Mouse (Mus musculus) lung, embryonic 14.5 days (tissue): ENCODE data around the gene Gipc2. TPM values are rescaled to one million over a fixed set of nuclear protein-coding genes. Genes with fewer than 3 reads are reported as not detected.
A peak's percentile ranks its signal among the peaks of the same experiment; 100 is the strongest.

Experiments used
- ATAC-seq: fragments of 200-750 bp; cut with Nextera tagmentation; 2 replicates; pipeline ENCODE4 v1.8.0; 2017; ENCODE audit warnings: mild to moderate bottlenecking, moderate TSS enrichment, moderate library complexity; ENCODE audit not compliant: insufficient read depth
- DNase-seq: peaks from one replicate; pipeline ENCODE4 v3.0.0-alpha.2; 2015
- H3K27ac ChIP-seq: fragments of 300-500 bp; sonication (generic); 2 replicates; pipeline ENCODE4 v1.5.1; 2014; ENCODE audit warnings: low read depth, mild to moderate bottlenecking, moderate library complexity
- H3K27me3 ChIP-seq: fragments of 300-500 bp; sonication (generic); 2 replicates; pipeline ENCODE4 v1.6.1; 2014; ENCODE audit warnings: low read length, control low read depth; ENCODE audit not compliant: insufficient read depth
- H3K36me3 ChIP-seq: fragments of 300-500 bp; sonication (generic); 2 replicates; pipeline ENCODE4 v1.6.1; 2014; ENCODE audit warnings: control low read depth; ENCODE audit not compliant: insufficient read depth
- H3K4me1 ChIP-seq: fragments of 300-500 bp; sonication (generic); 2 replicates; pipeline ENCODE4 v1.6.1; 2014; ENCODE audit warnings: antibody characterized with exemption, control low read depth; ENCODE audit not compliant: insufficient read depth
- H3K4me2 ChIP-seq: fragments of 300-500 bp; sonication (generic); 2 replicates; pipeline ENCODE4 v1.6.1; 2014; ENCODE audit warnings: mild to moderate bottlenecking
- H3K4me3 ChIP-seq: fragments of 300-500 bp; sonication (generic); 2 replicates; pipeline ENCODE4 v1.5.1; 2014; ENCODE audit warnings: low read depth, low read length
- H3K9ac ChIP-seq: fragments of 300-500 bp; sonication (generic); 2 replicates; pipeline ENCODE4 v1.6.1; 2014
- H3K9me3 ChIP-seq: fragments of 300-500 bp; sonication (generic); 2 replicates; pipeline ENCODE4 v1.6.1; 2016; ENCODE audit warnings: low read depth, low read length, control low read depth
- CTCF ChIP-seq: IDR thresholded peaks from 2 replicates; pipeline ENCODE4 v1.5.1; 2016; ENCODE audit warnings: antibody characterized with exemption, low read depth
- WGBS: fragments of 180-500 bp; shearing (Covaris S2); extraction: QIAGEN DNeasy Blood & Tissue Kit; methylation state at CpG from one replicate; pipeline ENCODE4 v1.1.7; 2014; 5-methylcytosine and 5-hydroxymethylcytosine counted together
- polyA plus RNA-seq: library from polyadenylated mRNA; unstranded; fragments of >200 nt; fragmentation: Nextera tagmentation; extraction: Ambion mirVana; gene quantifications from 2 replicates; pipeline ENCODE4 v1.2.1, GENCODE M21; 2014

Gipc2 gene
- polyA plus RNA-seq, 1 experiment from 2014 or later, result 6.8 TPM

- no peak for TF ChIP-seq CTCF
- no peaks in the 10 kb centered on the region for H3K9me3 ChIP-seq
- no peaks in the 10 kb centered on the region for H3K27me3 ChIP-seq
- H3K4me3 ChIP-seq, result no peak overlapping the region
- H3K4me2 ChIP-seq, result no peak overlapping the region
- no peak overlapping the region for H3K27ac ChIP-seq
- ATAC-seq (no peak), DNase-seq (no peak)
- 65% methylated on average over 7 of the region's 7 CpGs for WGBS
- no peaks in the 10 kb centered on the region for H3K36me3 ChIP-seq
- H3K9ac ChIP-seq, result no peak overlapping the region
- H3K4me1 ChIP-seq, result peaks cover 6% of the 10 kb centered on the region
Measured at GRCm38 (mm10) chr3:152127144-152127543, 38.9 kb downstream of the Gipc2 start.

DNA sequence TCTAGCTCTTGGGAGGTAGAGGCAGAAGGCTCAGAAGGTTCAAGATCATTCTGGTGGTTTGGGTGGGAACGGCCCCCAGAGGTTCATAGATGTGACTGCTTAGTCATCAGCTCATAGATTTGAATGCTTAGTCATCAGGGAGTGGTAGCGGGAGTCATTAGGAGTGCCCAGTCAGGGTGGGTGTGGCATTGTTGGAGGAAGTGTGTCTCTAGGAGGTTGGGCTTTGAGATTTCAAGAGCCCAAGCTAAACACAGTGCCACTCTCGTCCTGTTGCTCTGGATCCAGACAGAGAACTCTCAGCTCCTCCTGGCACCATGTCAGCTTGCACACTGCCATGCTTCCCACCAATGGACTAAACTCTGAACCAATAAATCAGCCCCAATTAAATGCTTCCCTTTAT is 43.3 kb downstream of the Gipc2 start:
- TF ChIP-seq CTCF, result no peak
- peak overlapping the region; percentile 33 for H3K4me2 ChIP-seq
- no peaks in the 10 kb centered on the region for H3K27me3 ChIP-seq
- H3K36me3 ChIP-seq, result no peaks in the 10 kb centered on the region
- peak; percentile 63; the same call in 1 of the 2 replicates for ATAC-seq
- no peaks in the 10 kb centered on the region for H3K9me3 ChIP-seq
- H3K4me3 ChIP-seq, result no peak overlapping the region
- peak overlapping the region; percentile 66 for H3K27ac ChIP-seq
- H3K4me1 ChIP-seq, result peaks cover 8% of the 10 kb centered on the region
- 0 out of 2 replicates have a peak overlapping the region, but pooled peaks have one; percentile 9 for H3K9ac ChIP-seq
- 67% methylated on average over 3 of the region's 3 CpGs for WGBS
- peak; percentile 40 for DNase-seq

- DNase-seq (peak; percentile 87), ATAC-seq (peak; percentile 87)
- Histone ChIP-seq H3K9me3 (no peaks in the 10 kb centered on the region), H3K27me3 (no peaks in the 10 kb centered on the region), H3K9ac (no peak overlapping the region), H3K4me3 (no peak overlapping the region), H3K4me2 (peak overlapping the region; percentile 33), H3K4me1 (peaks cover 8% of the 10 kb centered on the region), H3K27ac (peak overlapping the region; percentile 66), H3K36me3 (no peaks in the 10 kb centered on the region)
- 19% methylated on average over 6 of the region's 6 CpGs for WGBS
- TF ChIP-seq CTCF, result no peak
Measured at GRCm38 (mm10) chr3:152122101-152122500, 43.9 kb downstream of the Gipc2 start.

- ATAC-seq, result peak; percentile 41; the same call in 1 of the 2 replicates
- no peak overlapping the region for H3K9ac ChIP-seq
- H3K4me3 ChIP-seq, result no peak overlapping the region
- H3K27me3 ChIP-seq, result no peaks in the 10 kb centered on the region
- H3K9me3 ChIP-seq, result no peaks in the 10 kb centered on the region
- DNase-seq, result no peak
- TF ChIP-seq CTCF, result no peak
- peak overlapping the region; percentile 66 for H3K27ac ChIP-seq
- no peaks in the 10 kb centered on the region for H3K36me3 ChIP-seq
- peaks cover 8% of the 10 kb centered on the region for H3K4me1 ChIP-seq
- H3K4me2 ChIP-seq, result no peak overlapping the region
- WGBS, result 57% methylated on average over 11 of the region's 11 CpGs
Measured at GRCm38 (mm10) chr3:152121169-152122009, 44.6 kb downstream of the Gipc2 start.

DNA sequence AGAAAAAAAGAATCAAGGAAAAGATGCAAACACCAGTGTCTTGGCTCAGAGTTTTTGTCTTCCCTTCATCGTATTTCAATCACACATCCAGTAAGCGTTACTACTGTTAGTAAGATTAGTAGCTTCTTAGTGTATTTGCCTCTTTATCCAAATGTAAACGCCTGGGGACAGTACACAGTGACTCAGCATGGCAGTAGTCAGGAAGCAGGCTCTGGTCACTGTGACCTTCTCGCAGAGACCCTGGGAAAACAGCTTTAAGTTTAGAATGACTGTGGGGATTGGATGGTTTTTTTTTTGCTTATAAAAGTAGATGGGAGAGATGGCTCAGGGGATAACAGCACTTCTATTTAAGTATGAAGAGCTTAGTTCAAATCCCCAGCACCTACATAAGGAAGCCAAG is 46.0 kb downstream of the Gipc2 start:
- H3K4me3 ChIP-seq, result no peak overlapping the region
- no peak overlapping the region for H3K27ac ChIP-seq
- TF ChIP-seq CTCF, result no peak
- H3K9ac ChIP-seq, result no peak overlapping the region
- no peaks in the 10 kb centered on the region for H3K36me3 ChIP-seq
- ATAC-seq (no peak), DNase-seq (peak; percentile 28)
- no peak overlapping the region for H3K4me2 ChIP-seq
- WGBS, result 33% methylated on average over 4 of the region's 4 CpGs
- no peaks in the 10 kb centered on the region for H3K27me3 ChIP-seq
- peaks cover 12% of the 10 kb centered on the region for H3K4me1 ChIP-seq
- no peaks in the 10 kb centered on the region for H3K9me3 ChIP-seq

DNA sequence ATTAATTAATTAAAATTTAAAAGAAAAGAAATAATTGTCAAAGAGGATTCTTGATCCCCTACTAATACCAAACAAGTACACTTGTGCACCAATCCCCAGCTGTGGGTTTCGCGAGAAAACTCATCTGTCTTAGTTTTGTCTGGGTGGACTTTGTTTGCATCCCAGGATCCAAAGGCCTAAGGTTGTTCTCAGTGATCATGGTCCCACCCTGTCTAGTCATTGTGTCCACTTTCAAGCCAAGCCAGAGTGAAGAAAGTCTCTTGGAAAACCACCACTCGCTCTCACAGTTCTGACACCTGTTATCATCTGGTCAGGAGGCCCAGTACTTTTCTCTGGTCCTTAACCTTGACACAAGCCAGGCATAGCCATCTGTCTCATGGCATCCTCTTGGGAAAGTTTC is 48.1 kb downstream of the Gipc2 start:
- no peaks in the 10 kb centered on the region for H3K9me3 ChIP-seq
- DNase-seq (no peak), ATAC-seq (no peak)
- no peaks in the 10 kb centered on the region for H3K27me3 ChIP-seq
- TF ChIP-seq CTCF, result no peak
- no peak overlapping the region for H3K4me2 ChIP-seq
- 92% methylated on average over 3 of the region's 3 CpGs for WGBS
- no peak overlapping the region for H3K9ac ChIP-seq
- H3K27ac ChIP-seq, result no peak overlapping the region
- H3K4me3 ChIP-seq, result no peak overlapping the region
- H3K4me1 ChIP-seq, result peaks cover 19% of the 10 kb centered on the region
- H3K36me3 ChIP-seq, result no peaks in the 10 kb centered on the region

GRCm38 (mm10) chr3:152116140-152116539 is 49.9 kb downstream of the Gipc2 start:
- TF ChIP-seq CTCF, result no peak
- Histone ChIP-seq H3K4me2 (no peak overlapping the region), H3K4me3 (no peak overlapping the region), H3K27ac (no peak overlapping the region), H3K9ac (no peak overlapping the region), H3K4me1 (peaks cover 11% of the 10 kb centered on the region), H3K27me3 (no peaks in the 10 kb centered on the region), H3K36me3 (no peaks in the 10 kb centered on the region), H3K9me3 (no peaks in the 10 kb centered on the region)
- ATAC-seq (no peak), DNase-seq (no peak)
- 64% methylated on average over 3 of the region's 3 CpGs for WGBS
